Mouse (Mus musculus): ENCODE data around the gene Ebf1.
A peak's percentile ranks its signal among the peaks of the same experiment; 100 is the strongest.

The Ebf1 gene

GRCm38 (mm10) chr11:44619131-44619886, 2.2 kb downstream of the Ebf1 start:
- DNase-seq, result no peak

GRCm38 (mm10) chr11:44619887-44620693, 3.0 kb downstream of the Ebf1 start:
- DNase-seq, result no peak

GRCm38 (mm10) chr11:44620694-44621446, 3.8 kb downstream of the Ebf1 start:
- no peak for DNase-seq

- DNase-seq, result no peak
These were observed 4.5 kb downstream of the Ebf1 start for GRCm38 (mm10) chr11:44621615-44622014.

- peak; percentile 60 for DNase-seq
These were observed 5.1 kb downstream of the Ebf1 start for GRCm38 (mm10) chr11:44622023-44622731.

GRCm38 (mm10) chr11:44624564-44624963, 7.4 kb downstream of the Ebf1 start:
- no peak for DNase-seq

- peak; percentile 33 for DNase-seq
These were observed 8.9 kb downstream of the Ebf1 start for GRCm38 (mm10) chr11:44626065-44626464.

GRCm38 (mm10) chr11:44628412-44628811, 11.3 kb downstream of the Ebf1 start:
- no peak for DNase-seq

- no peak for DNase-seq
These were observed 15.2 kb downstream of the Ebf1 start for GRCm38 (mm10) chr11:44632064-44632968.

GRCm38 (mm10) chr11:44633001-44633693, 16.0 kb downstream of the Ebf1 start:
- no peak for DNase-seq

- DNase-seq, result no peak
These were observed 17.6 kb downstream of the Ebf1 start for GRCm38 (mm10) chr11:44634552-44635193.

GRCm38 (mm10) chr11:44636241-44636640, 19.1 kb downstream of the Ebf1 start:
- no peak for DNase-seq

GRCm38 (mm10) chr11:44638193-44638754, 21.2 kb downstream of the Ebf1 start:
- DNase-seq, result no peak

GRCm38 (mm10) chr11:44641496-44641895, 24.4 kb downstream of the Ebf1 start:
- DNase-seq, result no peak

- DNase-seq, result peak; percentile 78
These were observed 37.4 kb downstream of the Ebf1 start for GRCm38 (mm10) chr11:44654340-44655019.

GRCm38 (mm10) chr11:44655468-44655867, 38.4 kb downstream of the Ebf1 start:
- no peak for DNase-seq

- no peak for DNase-seq
These were observed 39.8 kb downstream of the Ebf1 start for GRCm38 (mm10) chr11:44656916-44657315.

GRCm38 (mm10) chr11:44657833-44658395, 40.8 kb downstream of the Ebf1 start:
- DNase-seq, result no peak

GRCm38 (mm10) chr11:44661875-44662274, 44.8 kb downstream of the Ebf1 start:
- DNase-seq, result no peak

All from retina, postnatal 1 day (tissue).